Mouse (Mus musculus): ENCODE measurements around the gene Hdac4. TPM values are rescaled to one million over a fixed set of nuclear protein-coding genes. Genes with fewer than 3 reads are reported as not detected.

Gene Hdac4
- 200 and 322 TPM in 2 replicates for total RNA-seq (2023)

GRCm38 (mm10) chr1:92195360-92196149 lies at the start of gene Hdac4:
Gene Hdac4 (minus strand): TSS chr1:92195699.

Data from neutrophil, adult 65 days (primary cell).